Mouse (Mus musculus) lung, embryonic 14.5 days (tissue): ENCODE measurements around the gene Loxl4. TPM values are rescaled to one million over a fixed set of nuclear protein-coding genes. Genes with fewer than 3 reads are reported as not detected.

ENCODE experiments used
- ATAC-seq: fragments of 200-750 bp; cut with Nextera tagmentation; 2 replicates; pipeline ENCODE4 v1.8.0; 2017; ENCODE audit warnings: mild to moderate bottlenecking, moderate TSS enrichment, moderate library complexity; ENCODE audit not compliant: insufficient read depth
- DNase-seq: peaks from one replicate; pipeline ENCODE4 v3.0.0-alpha.2; 2015
- H3K27ac ChIP-seq: fragments of 300-500 bp; sonication (generic); 2 replicates; pipeline ENCODE4 v1.5.1; 2014; ENCODE audit warnings: low read depth, mild to moderate bottlenecking, moderate library complexity
- H3K27me3 ChIP-seq: fragments of 300-500 bp; sonication (generic); 2 replicates; pipeline ENCODE4 v1.6.1; 2014; ENCODE audit warnings: low read length, control low read depth; ENCODE audit not compliant: insufficient read depth
- H3K36me3 ChIP-seq: fragments of 300-500 bp; sonication (generic); 2 replicates; pipeline ENCODE4 v1.6.1; 2014; ENCODE audit warnings: control low read depth; ENCODE audit not compliant: insufficient read depth
- H3K4me1 ChIP-seq: fragments of 300-500 bp; sonication (generic); 2 replicates; pipeline ENCODE4 v1.6.1; 2014; ENCODE audit warnings: antibody characterized with exemption, control low read depth; ENCODE audit not compliant: insufficient read depth
- H3K4me2 ChIP-seq: fragments of 300-500 bp; sonication (generic); 2 replicates; pipeline ENCODE4 v1.6.1; 2014; ENCODE audit warnings: mild to moderate bottlenecking
- H3K4me3 ChIP-seq: fragments of 300-500 bp; sonication (generic); 2 replicates; pipeline ENCODE4 v1.5.1; 2014; ENCODE audit warnings: low read depth, low read length
- H3K9ac ChIP-seq: fragments of 300-500 bp; sonication (generic); 2 replicates; pipeline ENCODE4 v1.6.1; 2014
- H3K9me3 ChIP-seq: fragments of 300-500 bp; sonication (generic); 2 replicates; pipeline ENCODE4 v1.6.1; 2016; ENCODE audit warnings: low read depth, low read length, control low read depth
- CTCF ChIP-seq: IDR thresholded peaks from 2 replicates; pipeline ENCODE4 v1.5.1; 2016; ENCODE audit warnings: antibody characterized with exemption, low read depth
- WGBS: fragments of 180-500 bp; shearing (Covaris S2); extraction: QIAGEN DNeasy Blood & Tissue Kit; methylation state at CpG from one replicate; pipeline ENCODE4 v1.1.7; 2014; 5-methylcytosine and 5-hydroxymethylcytosine counted together
- polyA plus RNA-seq: library from polyadenylated mRNA; unstranded; fragments of >200 nt; fragmentation: Nextera tagmentation; extraction: Ambion mirVana; gene quantifications from 2 replicates; pipeline ENCODE4 v1.2.1, GENCODE M21; 2014

Loxl4 gene
- polyA plus RNA-seq, 1 experiment from 2014 or later: 0.50 TPM

DNA sequence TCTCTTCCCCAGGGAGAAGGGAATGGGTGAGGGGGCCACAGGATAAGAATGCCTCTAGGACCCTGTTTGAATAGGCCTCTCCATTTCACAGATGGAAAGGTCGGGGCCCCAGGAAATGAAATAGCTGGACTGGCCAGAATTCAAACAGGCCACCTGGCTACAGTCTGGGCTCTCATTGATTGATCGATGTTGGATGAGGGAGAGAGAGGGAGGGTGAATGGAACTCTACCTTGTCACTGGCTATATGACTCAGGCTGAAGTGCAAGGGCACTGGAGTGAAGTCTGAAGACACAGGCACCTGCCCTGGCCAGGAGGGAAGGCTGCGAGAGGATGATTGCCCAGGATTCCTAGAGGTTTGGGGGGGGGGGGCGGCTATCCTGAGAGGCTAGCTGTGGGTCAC is 867 bp downstream of the Loxl4 start:
- WGBS: 76% methylated on average over 4 of the region's 4 CpGs
- H3K4me1 ChIP-seq: no peaks in the 10 kb centered on the region
- H3K27me3 ChIP-seq: peaks cover 5% of the 10 kb centered on the region; the same call in 1 of the 2 replicates
- no peak for TF ChIP-seq CTCF
- no peak overlapping the region for H3K4me3 ChIP-seq
- H3K4me2 ChIP-seq: no peak overlapping the region
- ATAC-seq (no peak), DNase-seq (no peak)
- H3K27ac ChIP-seq: no peak overlapping the region
- no peaks in the 10 kb centered on the region for H3K36me3 ChIP-seq
- no peak overlapping the region for H3K9ac ChIP-seq
- H3K9me3 ChIP-seq: no peaks in the 10 kb centered on the region

DNA sequence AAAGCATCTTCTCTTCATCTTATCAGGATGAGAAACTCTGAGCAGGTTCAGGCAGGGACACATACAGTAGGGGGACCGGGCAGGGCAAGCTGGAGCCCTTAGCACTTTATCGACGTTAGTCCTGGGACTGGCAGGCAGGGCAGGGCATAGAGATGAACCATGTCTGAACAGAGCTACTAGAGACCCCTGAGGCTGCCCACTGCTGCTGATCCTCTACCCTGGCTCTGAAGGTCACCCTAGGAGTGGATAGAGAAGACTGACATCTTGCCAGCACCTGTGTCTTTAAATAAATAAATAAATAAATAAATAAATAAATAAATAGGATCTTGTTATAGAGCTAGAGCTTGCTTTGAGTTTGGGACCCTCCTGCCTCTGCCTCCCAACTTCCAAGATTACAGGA is 2.9 kb downstream of the Loxl4 start:
- H3K27ac ChIP-seq: no peak overlapping the region
- TF ChIP-seq CTCF: no peak
- H3K36me3 ChIP-seq: no peaks in the 10 kb centered on the region
- H3K27me3 ChIP-seq: peaks cover 5% of the 10 kb centered on the region; the same call in 1 of the 2 replicates
- WGBS: 88% methylated on average over 3 of the region's 3 CpGs
- ATAC-seq (no peak), DNase-seq (no peak)
- no peak overlapping the region for H3K9ac ChIP-seq
- H3K9me3 ChIP-seq: no peaks in the 10 kb centered on the region
- no peak overlapping the region for H3K4me2 ChIP-seq
- no peak overlapping the region for H3K4me3 ChIP-seq
- H3K4me1 ChIP-seq: no peaks in the 10 kb centered on the region

DNA sequence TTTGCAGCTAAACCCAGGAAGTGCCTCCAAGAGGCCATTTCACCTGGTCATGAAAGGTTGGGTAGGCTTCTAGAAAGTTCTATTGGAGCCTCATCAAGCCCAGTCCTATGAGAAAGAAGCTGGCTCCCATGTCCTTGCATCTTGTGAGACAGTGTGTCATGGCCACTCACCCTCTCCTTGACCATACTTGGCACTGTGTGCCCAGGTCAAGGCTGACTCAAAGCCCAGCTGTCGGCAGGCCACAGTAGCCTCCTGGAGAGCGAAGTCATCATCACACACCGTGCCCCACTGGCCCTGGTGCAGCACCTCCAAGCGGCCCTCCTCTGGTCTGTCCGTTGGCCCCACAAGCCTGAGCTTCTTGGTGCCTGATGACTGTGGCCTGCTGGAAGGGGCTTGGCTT is 4.5 kb downstream of the Loxl4 start:
- Histone ChIP-seq H3K4me1 (no peaks in the 10 kb centered on the region), H3K4me3 (no peak overlapping the region), H3K36me3 (no peaks in the 10 kb centered on the region), H3K9ac (no peak overlapping the region), H3K27ac (no peak overlapping the region), H3K9me3 (no peaks in the 10 kb centered on the region), H3K27me3 (peaks cover 2% of the 10 kb centered on the region; the same call in 1 of the 2 replicates), H3K4me2 (no peak overlapping the region)
- ATAC-seq: no peak
- no peak for DNase-seq
- TF ChIP-seq CTCF: no peak
- WGBS: 90% methylated on average over 5 of the region's 5 CpGs

DNA sequence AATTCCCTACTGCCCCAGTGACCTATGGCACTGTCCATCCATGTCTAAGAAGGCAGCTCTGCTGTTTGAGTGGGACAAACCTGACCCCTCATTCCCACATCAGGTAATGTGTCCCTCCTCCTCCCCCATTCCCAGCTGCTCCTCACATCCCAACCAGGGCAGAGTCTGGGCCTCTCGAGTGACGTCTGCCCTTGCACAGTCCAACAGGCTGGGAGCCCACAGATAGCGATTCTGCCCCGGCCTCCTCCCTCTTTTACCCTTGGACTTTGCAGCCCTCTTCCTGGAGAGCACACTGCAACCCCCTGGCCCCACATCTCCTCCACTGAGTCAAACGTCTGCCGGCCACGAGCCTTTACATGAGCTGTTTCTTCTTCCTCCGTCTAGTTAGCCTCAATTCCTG is 10.0 kb downstream of the Loxl4 start:
- H3K27ac ChIP-seq: no peak overlapping the region
- 70% methylated on average over 8 of the region's 8 CpGs for WGBS
- H3K4me1 ChIP-seq: no peaks in the 10 kb centered on the region
- H3K36me3 ChIP-seq: no peaks in the 10 kb centered on the region
- no peak for DNase-seq
- H3K4me3 ChIP-seq: no peak overlapping the region
- no peak for ATAC-seq
- H3K4me2 ChIP-seq: no peak overlapping the region
- no peak for TF ChIP-seq CTCF
- no peaks in the 10 kb centered on the region for H3K9me3 ChIP-seq
- H3K27me3 ChIP-seq: no peaks in the 10 kb centered on the region
- H3K9ac ChIP-seq: no peak overlapping the region

DNA sequence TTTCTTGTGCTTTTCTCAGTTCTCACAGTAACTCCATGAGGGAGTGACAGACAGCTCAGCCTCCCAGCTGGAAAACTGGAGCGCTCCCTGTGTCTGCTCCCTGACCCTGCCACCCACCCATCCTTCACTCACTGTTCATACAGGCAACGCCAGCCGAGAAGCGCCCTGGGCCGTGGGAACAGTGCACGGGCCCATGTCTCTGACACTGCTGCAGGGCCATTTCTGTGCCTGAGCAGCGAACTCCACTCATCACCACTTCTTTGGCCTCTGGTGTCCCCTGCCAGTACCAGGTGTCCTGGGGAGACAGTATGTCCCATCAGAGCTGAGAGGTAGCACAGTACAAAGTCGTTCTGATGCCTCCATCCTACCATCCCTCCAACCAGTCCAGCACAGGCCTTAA is 10.6 kb downstream of the Loxl4 start:
- no peak overlapping the region for H3K9ac ChIP-seq
- H3K4me1 ChIP-seq: no peaks in the 10 kb centered on the region
- H3K36me3 ChIP-seq: no peaks in the 10 kb centered on the region
- DNase-seq (no peak), ATAC-seq (no peak)
- no peaks in the 10 kb centered on the region for H3K27me3 ChIP-seq
- no peaks in the 10 kb centered on the region for H3K9me3 ChIP-seq
- WGBS: 52% methylated on average over 8 of the region's 8 CpGs
- H3K4me3 ChIP-seq: no peak overlapping the region
- TF ChIP-seq CTCF: no peak
- H3K4me2 ChIP-seq: no peak overlapping the region
- no peak overlapping the region for H3K27ac ChIP-seq

DNA sequence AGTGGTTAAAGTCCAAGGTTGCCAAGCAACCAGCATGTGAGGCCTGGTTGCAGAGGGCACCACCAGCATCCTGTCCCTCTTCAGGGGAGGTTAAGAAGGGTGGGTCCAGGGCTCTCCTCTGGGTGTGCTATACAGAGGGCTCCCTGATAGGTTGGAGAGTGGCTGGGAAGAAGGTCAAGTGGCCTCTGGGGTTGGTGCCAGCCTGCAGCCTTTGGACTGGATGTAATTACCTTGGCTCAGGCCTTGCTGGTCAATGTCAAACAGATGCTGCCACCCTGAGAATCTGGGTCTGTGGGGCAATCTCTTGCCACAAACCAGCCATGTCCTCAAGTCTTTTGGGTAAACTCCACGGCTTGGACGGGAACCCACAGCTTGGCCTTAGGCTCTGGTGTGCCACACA is 11.2 kb downstream of the Loxl4 start:
- DNase-seq: no peak
- no peak overlapping the region for H3K9ac ChIP-seq
- WGBS: 85% methylated on average over 2 of the region's 2 CpGs

DNA sequence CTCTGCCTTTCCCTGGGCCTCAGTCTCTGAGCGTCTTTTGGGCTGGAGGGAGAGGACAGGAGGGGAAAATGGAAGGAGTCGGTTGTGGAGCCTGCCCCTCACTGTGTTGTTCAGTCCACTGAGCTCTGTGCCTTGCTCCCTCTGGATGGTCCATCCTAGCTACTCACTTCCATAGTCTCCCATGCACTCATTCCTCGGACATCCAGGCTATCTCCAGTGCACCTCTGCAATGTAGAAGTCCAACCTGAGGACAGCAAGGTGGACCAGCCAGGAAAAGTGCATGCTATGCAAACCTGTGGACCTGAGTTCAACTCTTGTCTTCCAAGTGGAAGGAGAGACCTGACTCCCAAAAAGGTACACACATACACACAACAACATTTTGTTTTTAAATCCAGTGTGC is 12.0 kb downstream of the Loxl4 start:
- Histone ChIP-seq H3K27ac (no peak overlapping the region), H3K9ac (no peak overlapping the region), H3K4me3 (no peak overlapping the region), H3K36me3 (no peaks in the 10 kb centered on the region), H3K4me1 (no peaks in the 10 kb centered on the region), H3K9me3 (no peaks in the 10 kb centered on the region), H3K4me2 (no peak overlapping the region), H3K27me3 (no peaks in the 10 kb centered on the region)
- no peak for DNase-seq
- no peak for ATAC-seq
- WGBS: 49% methylated on average over 3 of the region's 3 CpGs
- no peak for TF ChIP-seq CTCF

More for the DNA sequence above, 11.2 kb downstream of the Loxl4 start:
- Histone ChIP-seq H3K4me2 (no peak overlapping the region), H3K4me3 (no peak overlapping the region), H3K36me3 (no peaks in the 10 kb centered on the region), H3K27ac (no peak overlapping the region), H3K9me3 (no peaks in the 10 kb centered on the region), H3K4me1 (no peaks in the 10 kb centered on the region), H3K27me3 (no peaks in the 10 kb centered on the region)
- no peak for ATAC-seq
- no peak for TF ChIP-seq CTCF

DNA sequence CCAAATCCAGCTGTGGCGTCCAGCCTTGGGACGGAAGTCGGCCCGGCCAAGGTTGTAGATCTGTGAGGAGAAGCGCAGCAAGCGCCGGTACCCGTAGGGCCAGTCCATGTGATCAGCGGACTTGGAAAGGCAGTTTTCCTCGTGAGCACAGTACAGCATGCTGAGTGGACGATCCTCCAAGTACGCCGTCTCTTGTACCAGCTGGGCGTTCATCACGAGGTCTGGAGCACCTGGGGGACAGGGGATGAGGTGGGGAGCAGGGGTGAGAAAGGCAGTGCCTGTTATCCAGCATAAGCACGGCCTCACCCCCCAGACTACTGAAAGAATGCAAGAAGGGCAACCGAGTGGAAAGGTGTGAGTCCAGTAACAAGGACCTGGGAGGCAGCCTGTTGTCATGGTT is 12.7 kb downstream of the Loxl4 start:
- no peaks in the 10 kb centered on the region for H3K27me3 ChIP-seq
- H3K4me2 ChIP-seq: no peak overlapping the region
- H3K4me1 ChIP-seq: no peaks in the 10 kb centered on the region
- H3K9ac ChIP-seq: no peak overlapping the region
- ATAC-seq: no peak
- TF ChIP-seq CTCF: no peak
- H3K9me3 ChIP-seq: no peaks in the 10 kb centered on the region
- no peak overlapping the region for H3K4me3 ChIP-seq
- 75% methylated on average over 17 of the region's 17 CpGs for WGBS
- DNase-seq: no peak
- no peaks in the 10 kb centered on the region for H3K36me3 ChIP-seq
- no peak overlapping the region for H3K27ac ChIP-seq
